Mouse (Mus musculus): ENCODE results near the gene Tom1l2. TPM values are rescaled to one million over a fixed set of nuclear protein-coding genes. Genes with fewer than 3 reads are reported as not detected.

Tom1l2 gene
- total and polyA plus RNA-seq, 3 experiments: 4.8 to 10.4 (median 10.4) TPM

DNA sequence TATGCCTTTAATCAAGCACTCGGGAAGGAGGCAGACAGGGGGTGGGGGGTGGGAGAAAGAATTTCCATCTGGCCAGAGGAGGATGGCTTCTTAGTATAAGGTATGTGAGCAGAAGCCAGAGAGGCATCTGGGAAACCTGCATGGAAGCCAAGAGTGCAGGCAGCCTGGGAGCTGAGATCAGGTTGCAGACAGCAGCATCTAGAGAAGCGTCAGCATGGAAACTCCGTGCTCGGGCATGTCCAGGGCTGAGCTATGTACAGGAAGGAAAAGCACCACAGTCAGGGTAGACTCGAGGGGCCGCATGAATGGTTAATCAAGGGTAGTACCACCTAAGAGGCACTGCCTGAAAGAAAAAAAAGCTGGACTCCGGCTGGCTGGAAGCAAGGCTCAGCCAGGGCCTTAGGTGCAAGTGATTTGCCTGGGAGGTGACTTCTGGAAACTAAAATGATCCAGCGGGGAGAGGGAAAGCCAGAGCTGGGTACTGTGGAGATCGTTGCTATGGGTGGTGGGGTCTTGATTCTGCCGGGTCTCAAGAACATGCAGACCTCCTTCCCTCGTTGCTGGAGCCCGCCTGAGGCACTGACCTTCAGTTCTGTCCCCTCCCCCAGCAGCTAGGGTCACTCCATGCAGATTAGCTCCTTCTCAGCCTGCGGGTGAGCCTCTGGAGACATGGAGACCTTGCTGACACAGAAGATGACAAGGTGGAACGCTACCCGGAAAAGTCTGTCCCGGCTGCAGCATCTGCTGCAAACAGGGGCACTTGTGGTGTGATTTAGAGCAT, 13.7 kb upstream of the Tom1l2 start (continued):
- TF ChIP-seq ZNF384 (IDR thresholded peaks at IDR 0.05; ENCODE audit: low read depth, low read length): peak; percentile 73
- no peak for TF ChIP-seq RCOR1 (conservative IDR thresholded peaks at IDR 0.05; ENCODE audit: low read depth, low read length)
- TF ChIP-seq EP300 (IDR thresholded peaks at IDR 0.05; ENCODE audit: low read length): peak; percentile 59
- no peak; the same call in none of the 2 replicates for TF ChIP-seq MEF2A (IDR thresholded peaks at IDR 0.05; ENCODE audit: borderline replicate concordance, low read depth, low read length)
- TF ChIP-seq ZKSCAN1 (IDR thresholded peaks at IDR 0.05; ENCODE audit: borderline replicate concordance, low read depth, low read length): no peak
- TF ChIP-seq GABPA (IDR thresholded peaks at IDR 0.05; ENCODE audit: insufficient replicate concordance, low read depth, low read length): no peak
- TF ChIP-seq POLR2A (IDR thresholded peaks at IDR 0.05; ENCODE audit: low read depth, low read length): peak; percentile 53; the same call in 1 of the 2 replicates

DNA sequence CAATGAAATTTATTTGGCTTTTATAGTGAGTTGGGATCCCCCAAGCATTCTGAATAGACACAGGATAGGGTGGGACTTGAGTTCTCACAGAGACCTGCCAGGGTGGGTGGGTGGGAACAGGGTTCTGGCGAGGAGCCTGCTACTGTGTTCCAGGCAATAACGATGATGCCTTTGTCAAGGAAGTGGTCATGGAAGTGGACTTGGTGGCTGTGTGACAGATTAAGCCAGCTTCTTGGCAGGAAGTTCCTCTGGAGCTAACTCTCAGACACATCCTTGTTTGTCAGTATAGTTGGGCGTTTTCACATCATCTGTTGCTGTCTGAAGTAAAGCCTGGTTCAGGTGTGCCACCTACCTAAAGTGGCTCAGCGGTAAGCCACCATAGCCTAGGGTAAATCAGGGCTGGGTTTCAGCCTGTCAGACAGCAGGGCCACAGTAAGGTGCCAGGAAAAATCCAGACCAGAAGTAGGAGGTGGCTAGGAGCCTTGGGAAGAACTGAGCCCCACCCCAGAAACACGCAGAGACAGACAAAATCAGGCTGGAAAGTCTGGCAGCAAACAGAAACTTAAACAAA, 8.0 kb upstream of the Tom1l2 start:
- Histone ChIP-seq H3K9ac (ENCODE audit: insufficient read depth, low read depth) (no peak overlapping the region), H3K79me2 (replicated peaks; ENCODE audit: control insufficient read depth, extremely low read depth, insufficient read depth, poor library complexity, severe bottlenecking) (no peaks in the 10 kb centered on the region), H3K27me3 (replicated peaks) (no peaks in the 10 kb centered on the region), H3K4me3 (replicated peaks in 1 of 3; ENCODE audit: low read depth in 2 of 3, low read length in 2 of 3, poor library complexity in 1 of 3) (no peak overlapping the region), H3K27ac (ENCODE audit: insufficient read depth, low read depth) (no peak overlapping the region), H3K4me2 (ENCODE audit: insufficient read depth, low read depth, poor library complexity, severe bottlenecking) (no peak overlapping the region), H3K4me1 (ENCODE audit: control insufficient read depth in 1 of 2, insufficient read depth in 2 of 2) (peaks cover 0 to 7% of the 10 kb centered on the region in 2 experiments; a peak in 2 of 4 replicates), H3K36me3 (replicated peaks in 1 of 2; ENCODE audit: control insufficient read depth in 1 of 2, insufficient read depth in 1 of 2, low read length in 1 of 2) (no peaks in the 10 kb centered on the region), H3K9me3 (replicated peaks; ENCODE audit: low read length) (no peaks in the 10 kb centered on the region)
- in situ Hi-C loops (cut with MboI; ENCODE audit: low pct_ligation_motif_present, low pct_unique_long_range_greater_than_20kb, low sequenced_read_pairs) (loop anchor here (5.0 kb wide), 1 partner anchor 37 kb away; no protein-coding TSS in a partner anchor), dilution Hi-C loops (cut with MboI; ENCODE audit: extremely low pct_ligation_motif_present, extremely low pct_unique_long_range_greater_than_20kb, low sequenced_read_pairs) (no loop called here)
- no peak for DNase-seq (ENCODE audit: extremely low read depth)
- no peak for TF ChIP-seq HCFC1 (IDR thresholded peaks at IDR 0.05; ENCODE audit: low read depth, low read length)

DNA sequence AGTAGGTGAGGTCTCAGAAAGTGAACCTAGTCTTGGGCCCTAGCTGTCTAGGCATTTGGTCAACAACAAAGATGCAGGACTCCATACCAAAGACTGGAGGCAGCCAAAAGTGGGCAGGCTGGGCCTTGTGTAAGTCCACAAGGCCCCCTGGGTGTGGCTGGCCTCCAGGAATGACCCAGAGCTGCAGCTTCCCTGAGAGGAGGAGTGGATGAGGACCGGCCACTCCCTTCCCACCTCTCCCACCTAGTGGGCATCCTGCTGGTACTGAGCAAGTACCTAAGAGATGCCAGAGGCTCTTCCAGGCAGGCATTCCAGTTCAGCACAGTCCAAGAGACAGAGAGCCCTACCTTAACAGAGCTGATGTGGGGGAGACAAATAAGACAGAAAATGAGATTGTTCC, 7.2 kb upstream of the Tom1l2 start:
- Histone ChIP-seq H3K4me1 (ENCODE audit: control insufficient read depth in 1 of 2, insufficient read depth in 2 of 2) (peaks cover 0 to 5% of the 10 kb centered on the region in 2 experiments; a peak in 2 of 4 replicates), H3K27ac (ENCODE audit: insufficient read depth, low read depth) (no peak overlapping the region), H3K4me3 (replicated peaks in 1 of 3; ENCODE audit: low read depth in 2 of 3, low read length in 2 of 3, poor library complexity in 1 of 3) (no peak overlapping the region), H3K79me2 (replicated peaks; ENCODE audit: control insufficient read depth, extremely low read depth, insufficient read depth, poor library complexity, severe bottlenecking) (no peaks in the 10 kb centered on the region), H3K9ac (ENCODE audit: insufficient read depth, low read depth) (no peak overlapping the region), H3K9me3 (replicated peaks; ENCODE audit: low read length) (no peaks in the 10 kb centered on the region), H3K4me2 (ENCODE audit: insufficient read depth, low read depth, poor library complexity, severe bottlenecking) (no peak overlapping the region), H3K27me3 (replicated peaks) (no peaks in the 10 kb centered on the region), H3K36me3 (replicated peaks in 1 of 2; ENCODE audit: control insufficient read depth in 1 of 2, insufficient read depth in 1 of 2, low read length in 1 of 2) (no peaks in the 10 kb centered on the region)
- dilution Hi-C loops (cut with MboI; ENCODE audit: extremely low pct_ligation_motif_present, extremely low pct_unique_long_range_greater_than_20kb, low sequenced_read_pairs): no loop called here
- DNase-seq (ENCODE audit: extremely low read depth): no peak
- TF ChIP-seq GABPA (IDR thresholded peaks at IDR 0.05; ENCODE audit: insufficient replicate concordance, low read depth, low read length) (no peak), NRF1 (IDR thresholded peaks at IDR 0.05; ENCODE audit: low read depth, low read length) (no peak), CHD2 (IDR thresholded peaks at IDR 0.05; ENCODE audit: low read length) (no peak), E2F4 (IDR thresholded peaks at IDR 0.05; ENCODE audit: insufficient replicate concordance, low read depth, low read length) (no peak), HCFC1 (IDR thresholded peaks at IDR 0.05; ENCODE audit: low read depth, low read length) (no peak), JUN (IDR thresholded peaks at IDR 0.05; ENCODE audit: insufficient read depth, low read depth, low read length) (no peak), UBTF (IDR thresholded peaks at IDR 0.05; ENCODE audit: low read depth, low read length) (no peak), RAD21 (IDR thresholded peaks at IDR 0.05; ENCODE audit: low read depth, low read length) (no peak), SIN3A (IDR thresholded peaks at IDR 0.05; ENCODE audit: low read length) (no peak), MEF2A (IDR thresholded peaks at IDR 0.05; ENCODE audit: borderline replicate concordance, low read depth, low read length) (no peak), ZNF384 (IDR thresholded peaks at IDR 0.05; ENCODE audit: low read depth, low read length) (no peak), KAT2A (IDR thresholded peaks at IDR 0.05; ENCODE audit: insufficient replicate concordance, low read length) (no peak), RCOR1 (conservative IDR thresholded peaks at IDR 0.05; ENCODE audit: low read depth, low read length) (no peak), MXI1 (IDR thresholded peaks at IDR 0.05; ENCODE audit: low read depth, low read length) (no peak), USF2 (conservative IDR thresholded peaks at IDR 0.05; ENCODE audit: low read depth, low read length) (no peak), CHD1 (IDR thresholded peaks at IDR 0.05; ENCODE audit: low read depth, low read length) (no peak), PAX5 (IDR thresholded peaks at IDR 0.05; ENCODE audit: low read length) (no peak), ZC3H11A (IDR thresholded peaks at IDR 0.05; ENCODE audit: low read depth, low read length) (no peak), BHLHE40 (IDR thresholded peaks at IDR 0.05; ENCODE audit: low read depth, low read length) (no peak)
- in situ Hi-C loops (cut with MboI; ENCODE audit: low pct_ligation_motif_present, low pct_unique_long_range_greater_than_20kb, low sequenced_read_pairs): loop anchor here (5.0 kb wide), 1 partner anchor 37 kb away; no protein-coding TSS in a partner anchor
